10 mouse cellular contexts compared by ENCODE assay signal in genomic region chr14:70832042-70832441, GRCm38 (mm10).
DNase-seq lines count a peak whose midpoint lies in the region; ATAC-seq and TF ChIP-seq lines count a peak whose summit lies in the region.
"Had no signal": no experiment of that assay in that cellular context is flagged by ENCODE, and none has a peak within 500 bp of the region (broad histone marks: within the 10 kb centered on the region; RNA-seq: fewer than 3 reads in every experiment).

No protein-coding gene starts in this region.

- H3K36me3 ChIP-seq in kidney, adult 2 months (ENCODE audit: control insufficient read depth, insufficient read depth, low read length) = no peaks in the 10 kb centered on the region
- no peaks in the 10 kb centered on the region for H3K36me3 ChIP-seq in midbrain, embryonic 14.5 days (ENCODE audit: control insufficient read depth, insufficient read depth, low read length)
- H3K36me3 ChIP-seq in midbrain, embryonic 15.5 days (replicated peaks) = no peaks in the 10 kb centered on the region
- H3K36me3 ChIP-seq: hindbrain, embryonic 12.5 days; liver, embryonic 13.5 days had no signal

- H3K4me2 ChIP-seq in midbrain, embryonic 14.5 days (ENCODE audit: low read length) = no peak overlapping the region
- H3K4me2 ChIP-seq in midbrain, embryonic 15.5 days = no peak overlapping the region
- H3K4me2 ChIP-seq: hindbrain, embryonic 12.5 days; liver, embryonic 13.5 days had no signal

- 0 out of 2 replicates have a peak, but pooled peaks have one; percentile 31 for TF ChIP-seq CTCF in kidney, adult 2 months (conservative IDR thresholded peaks at IDR 0.05; ENCODE audit: insufficient read depth, insufficient read length, low read depth, low read length)

- 70% methylated on average over 3 of the region's 3 CpGs for WGBS in kidney, adult 2 months
- 71% methylated on average over 3 of the region's 3 CpGs for WGBS in midbrain, embryonic 14.5 days
- WGBS in midbrain, embryonic 15.5 days = 68% methylated on average over 3 of the region's 3 CpGs

- TF ChIP-seq POLR2A in kidney, adult 2 months (IDR thresholded peaks at IDR 0.05; ENCODE audit: low read depth, low read length) = no peak

- no peak overlapping the region for H3K4me3 ChIP-seq in kidney, adult 2 months (ENCODE audit: insufficient read depth, low read depth, low read length)
- H3K4me3 ChIP-seq in midbrain, embryonic 14.5 days (replicated peaks; ENCODE audit: low read depth, low read length) = no peak overlapping the region
- no peak overlapping the region for H3K4me3 ChIP-seq in midbrain, embryonic 15.5 days
- H3K4me3 ChIP-seq: hindbrain, embryonic 12.5 days; liver, embryonic 13.5 days had no signal

- peaks cover 8% of the 10 kb centered on the region for H3K4me1 ChIP-seq in kidney, adult 2 months (ENCODE audit: control insufficient read depth, insufficient read depth, low read length)
- H3K4me1 ChIP-seq in midbrain, embryonic 14.5 days (ENCODE audit: control insufficient read depth, insufficient read depth, low read length) = no peaks in the 10 kb centered on the region
- no peaks in the 10 kb centered on the region for H3K4me1 ChIP-seq in midbrain, embryonic 15.5 days
- H3K4me1 ChIP-seq: hindbrain, embryonic 12.5 days; liver, embryonic 13.5 days had no signal

- no peak overlapping the region for H3K9ac ChIP-seq in midbrain, embryonic 14.5 days (replicated peaks; ENCODE audit: low read length)
- H3K9ac ChIP-seq in midbrain, embryonic 15.5 days = no peak overlapping the region
- H3K9ac ChIP-seq: hindbrain, embryonic 12.5 days; liver, embryonic 13.5 days had no signal

- DNase-seq in cerebellum, postnatal 14 days = peak; percentile 26 to 31
- DNase-seq in cerebellum, postnatal 36 days = no peak
- peak; percentile 1 for DNase-seq in kidney, adult 2 months
- no peak for DNase-seq in kidney, postnatal 25 days
- peak; percentile 53 for DNase-seq in midbrain, embryonic 14.5 days
- peak; percentile 23 for DNase-seq in retina, postnatal 1 day
- no peak for DNase-seq in right cerebral cortex, postnatal 4 days
- DNase-seq: liver, embryonic 13.5 days had no signal

- no peaks in the 10 kb centered on the region for H3K9me3 ChIP-seq in midbrain, embryonic 14.5 days (ENCODE audit: control insufficient read depth, low read length)
- H3K9me3 ChIP-seq in midbrain, embryonic 15.5 days = no peaks in the 10 kb centered on the region
- H3K9me3 ChIP-seq: hindbrain, embryonic 12.5 days had no signal

- H3K27me3 ChIP-seq in kidney, adult 2 months (replicated peaks; ENCODE audit: control insufficient read depth, insufficient read depth, low read length) = no peaks in the 10 kb centered on the region
- H3K27me3 ChIP-seq in midbrain, embryonic 14.5 days (ENCODE audit: control insufficient read depth, insufficient read depth, low read length) = no peaks in the 10 kb centered on the region
- H3K27me3 ChIP-seq in midbrain, embryonic 15.5 days (replicated peaks) = no peaks in the 10 kb centered on the region
- H3K27me3 ChIP-seq: hindbrain, embryonic 12.5 days; liver, embryonic 13.5 days had no signal

- no peak overlapping the region for H3K27ac ChIP-seq in kidney, adult 2 months (ENCODE audit: insufficient read depth, low read depth, low read length)
- H3K27ac ChIP-seq in midbrain, embryonic 14.5 days (replicated peaks; ENCODE audit: low read depth, low read length) = no peak overlapping the region
- H3K27ac ChIP-seq in midbrain, embryonic 15.5 days = no peak overlapping the region
- H3K27ac ChIP-seq: hindbrain, embryonic 12.5 days; liver, embryonic 13.5 days had no signal

- ATAC-seq in midbrain, embryonic 14.5 days (ENCODE audit: low FRiP score, low TSS enrichment) = no peak
- no peak for ATAC-seq in midbrain, embryonic 15.5 days (replicated peaks)

Comparison
In these comparisons a context has a peak if more than half of its experiments do, and no peak if none do; other contexts are left out.
1. DNase-seq: peak in cerebellum, postnatal 14 days (2 of 2), kidney, adult 2 months (single experiment), midbrain, embryonic 14.5 days (single experiment) and retina, postnatal 1 day (single experiment); none in cerebellum, postnatal 36 days (0 of 2), kidney, postnatal 25 days (0 of 2) and right cerebral cortex, postnatal 4 days (single experiment).